Mouse (Mus musculus) hindbrain, embryonic 10.5 days (tissue): ENCODE measurements at regions not wholly inside any gene's neighbourhood (a gene's known extent, or its start where the extent isn't known, plus 50 kb on each side); places are given as distances from the start of the nearest gene placed in this dataset.

ENCODE experiments used
- DNase-seq: peaks from one replicate; pipeline ENCODE4 v3.0.0-alpha.2; 2017; ENCODE audit warnings: low spot score
- H3K27ac ChIP-seq: fragments of 300-500 bp; sonication (generic); 2 replicates; pipeline ENCODE4 v1.5.1; 2016; ENCODE audit warnings: mild to moderate bottlenecking, moderate library complexity
- H3K27me3 ChIP-seq: fragments of 300-500 bp; sonication (generic); 2 replicates; pipeline ENCODE4 v1.6.1; 2016; ENCODE audit warnings: mild to moderate bottlenecking; ENCODE audit not compliant: poor library complexity, insufficient read depth, severe bottlenecking
- H3K36me3 ChIP-seq: fragments of 300-500 bp; sonication (generic); 2 replicates; pipeline ENCODE4 v1.6.1; 2016; ENCODE audit warnings: mild to moderate bottlenecking, moderate library complexity
- H3K4me1 ChIP-seq: fragments of 300-500 bp; sonication (generic); replicated peaks from 2 replicates; pipeline ENCODE4 v1.6.1; 2016; ENCODE audit warnings: mild to moderate bottlenecking
- H3K4me3 ChIP-seq: fragments of 300-500 bp; sonication (generic); 2 replicates; pipeline ENCODE4 v1.5.1; 2016; ENCODE audit warnings: mild to moderate bottlenecking, moderate library complexity
- H3K9me3 ChIP-seq: fragments of 300-500 bp; sonication (generic); 2 replicates; pipeline ENCODE4 v1.6.1; 2016; ENCODE audit warnings: mild to moderate bottlenecking, moderate library complexity
- WGBS: fragments of 180-500 bp; shearing (Covaris S2); methylation state at CpG from one replicate; pipeline ENCODE4 v1.1.7; 2016; 5-methylcytosine and 5-hydroxymethylcytosine counted together

DNA sequence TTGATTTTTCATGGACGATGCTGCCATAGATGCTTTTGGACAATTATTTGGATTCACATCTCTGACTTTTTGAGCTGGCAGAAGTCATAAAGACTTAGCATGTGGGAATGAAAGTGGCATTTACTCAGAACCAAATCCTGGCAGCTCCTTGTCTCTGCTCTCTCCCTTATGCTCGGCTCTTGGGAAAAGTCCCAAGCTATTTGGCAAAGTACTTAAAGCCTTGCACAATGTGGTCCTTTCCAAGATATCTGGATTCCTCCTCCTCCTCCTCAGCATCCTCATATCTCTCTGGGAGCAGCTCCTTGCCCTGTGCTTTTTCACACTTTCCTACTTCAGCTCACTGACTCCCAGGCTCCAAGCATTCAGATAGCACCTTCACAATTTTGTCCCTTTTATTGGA lies 1995.7 kb upstream of the Lrrc6 start:
- Histone ChIP-seq H3K36me3 (no peaks in the 10 kb centered on the region), H3K27ac (no peak overlapping the region), H3K4me1 (no peaks in the 10 kb centered on the region), H3K27me3 (no peaks in the 10 kb centered on the region), H3K9me3 (no peaks in the 10 kb centered on the region), H3K4me3 (no peak overlapping the region)
- WGBS: 91% methylated on average over 2 of the region's 2 CpGs
- DNase-seq: no peak

DNA sequence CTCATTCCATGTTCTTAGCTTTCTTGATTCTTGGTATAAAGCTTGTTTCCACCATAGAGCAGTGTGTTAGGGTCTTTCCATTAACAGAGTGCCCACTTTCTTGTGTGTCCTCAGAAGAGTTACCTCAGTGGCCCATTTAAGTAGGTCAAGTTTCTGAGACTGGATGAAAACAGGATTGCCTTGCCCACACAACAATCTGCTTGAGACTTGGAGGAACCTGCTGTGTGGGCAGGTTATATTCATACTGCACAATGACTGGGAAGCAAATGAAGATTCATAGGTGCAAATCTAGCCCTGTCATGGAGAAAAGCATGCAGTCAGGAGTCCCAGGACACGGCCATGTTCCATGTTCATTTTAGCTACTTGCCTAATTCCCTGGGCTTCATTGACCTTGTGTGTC lies 1984.1 kb upstream of the Lrrc6 start:
- Histone ChIP-seq H3K4me3 (no peak overlapping the region), H3K4me1 (no peaks in the 10 kb centered on the region), H3K27me3 (no peaks in the 10 kb centered on the region), H3K27ac (no peak overlapping the region), H3K36me3 (no peaks in the 10 kb centered on the region), H3K9me3 (no peaks in the 10 kb centered on the region)
- no peak for DNase-seq
- WGBS: 96% methylated on average over 1 of the region's 1 CpGs

DNA sequence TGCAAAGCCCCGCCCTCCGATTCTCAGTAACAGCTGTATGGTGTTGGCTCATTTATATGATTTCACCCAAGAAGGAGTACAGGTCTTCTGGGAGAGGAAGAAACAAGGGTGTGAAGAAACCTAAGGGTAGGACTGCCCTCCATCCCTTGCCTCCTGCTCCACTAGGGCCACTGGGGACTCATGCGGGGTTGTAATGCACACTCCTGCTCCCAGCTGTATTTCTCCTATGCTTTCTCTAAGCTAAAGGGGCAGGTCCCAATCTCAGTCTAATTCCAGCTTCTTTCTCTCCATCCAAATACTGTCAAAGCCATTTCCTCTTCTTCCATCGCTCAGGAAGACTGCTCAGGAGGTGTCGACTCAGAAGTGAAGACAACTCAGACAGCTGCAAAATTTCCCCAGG lies 1977.0 kb upstream of the Lrrc6 start:
- Histone ChIP-seq H3K9me3 (no peaks in the 10 kb centered on the region), H3K27me3 (no peaks in the 10 kb centered on the region), H3K27ac (no peak overlapping the region), H3K4me3 (no peak overlapping the region), H3K36me3 (no peaks in the 10 kb centered on the region), H3K4me1 (no peaks in the 10 kb centered on the region)
- no peak for DNase-seq
- 86% methylated on average over 5 of the region's 5 CpGs for WGBS

DNA sequence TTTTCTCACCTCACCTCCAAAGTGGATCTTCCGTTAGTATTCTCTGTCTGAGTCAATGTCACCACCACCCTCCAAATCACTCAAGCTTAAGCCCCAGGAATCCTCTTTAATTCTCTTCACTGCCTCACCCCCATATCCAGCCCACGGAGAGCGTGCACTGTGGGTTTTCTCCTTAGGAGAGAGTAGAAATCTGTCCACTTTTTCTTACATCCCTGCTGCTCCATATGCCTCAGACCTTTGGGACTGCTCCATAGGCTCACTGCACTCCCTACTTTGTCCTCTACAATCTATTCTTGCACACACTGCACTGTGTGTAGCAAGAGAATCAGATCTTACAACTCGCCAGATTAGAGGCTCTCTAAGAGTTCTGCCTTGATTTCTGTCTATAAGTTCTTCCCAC lies 1971.2 kb upstream of the Lrrc6 start:
- Histone ChIP-seq H3K4me1 (no peaks in the 10 kb centered on the region), H3K27me3 (no peaks in the 10 kb centered on the region), H3K4me3 (no peak overlapping the region), H3K36me3 (no peaks in the 10 kb centered on the region), H3K9me3 (no peaks in the 10 kb centered on the region), H3K27ac (no peak overlapping the region)
- 91% methylated on average over 4 of the region's 4 CpGs for WGBS
- no peak for DNase-seq

DNA sequence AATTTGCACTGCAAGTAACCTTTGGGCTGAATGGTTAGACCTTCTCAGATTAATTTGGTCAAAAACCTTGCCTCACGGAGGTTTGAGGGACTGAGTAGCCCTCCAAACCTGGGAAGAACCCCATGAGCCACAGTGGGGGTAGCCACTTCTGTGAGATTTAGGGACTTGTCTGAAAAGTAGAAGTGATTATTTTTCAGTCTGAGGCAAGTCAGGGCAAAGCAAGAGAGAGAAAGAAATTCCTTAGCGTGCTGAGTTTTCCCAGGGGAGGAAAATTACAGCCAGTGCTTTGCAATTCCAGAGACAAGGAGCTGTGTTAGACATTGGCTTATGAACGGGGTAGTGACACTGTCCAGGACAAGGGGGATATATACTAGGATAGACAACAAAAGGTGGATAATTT lies 1962.1 kb upstream of the Lrrc6 start:
- no peak for DNase-seq
- no peaks in the 10 kb centered on the region for H3K9me3 ChIP-seq
- WGBS: 66% methylated on average over 3 of the region's 3 CpGs
- H3K27ac ChIP-seq: no peak overlapping the region
- no peaks in the 10 kb centered on the region for H3K4me1 ChIP-seq
- H3K36me3 ChIP-seq: no peaks in the 10 kb centered on the region
- H3K27me3 ChIP-seq: no peaks in the 10 kb centered on the region
- H3K4me3 ChIP-seq: no peak overlapping the region

DNA sequence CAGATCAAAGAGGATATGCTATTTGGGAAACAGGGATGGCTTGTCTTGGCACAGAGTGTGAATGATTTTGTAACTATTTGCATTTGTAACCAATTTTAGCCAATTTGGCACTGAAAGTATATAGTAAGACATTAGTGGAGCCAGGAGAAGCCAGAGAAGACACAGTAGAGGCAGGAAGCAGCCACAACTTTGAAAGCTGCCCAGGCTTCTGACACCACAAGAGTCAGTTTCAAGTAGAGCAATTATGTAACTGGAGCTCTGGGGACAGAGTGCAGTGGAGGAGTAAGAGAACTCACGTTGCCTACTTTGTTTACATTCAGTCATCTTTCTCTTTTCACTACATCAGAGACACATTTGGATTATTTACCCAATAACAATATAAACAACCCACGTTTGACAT lies 1956.5 kb upstream of the Lrrc6 start:
- H3K36me3 ChIP-seq: no peaks in the 10 kb centered on the region
- H3K9me3 ChIP-seq: no peaks in the 10 kb centered on the region
- no peak for DNase-seq
- WGBS: 70% methylated on average over 2 of the region's 2 CpGs
- H3K4me1 ChIP-seq: no peaks in the 10 kb centered on the region
- no peak overlapping the region for H3K27ac ChIP-seq
- H3K4me3 ChIP-seq: no peak overlapping the region
- H3K27me3 ChIP-seq: no peaks in the 10 kb centered on the region

DNA sequence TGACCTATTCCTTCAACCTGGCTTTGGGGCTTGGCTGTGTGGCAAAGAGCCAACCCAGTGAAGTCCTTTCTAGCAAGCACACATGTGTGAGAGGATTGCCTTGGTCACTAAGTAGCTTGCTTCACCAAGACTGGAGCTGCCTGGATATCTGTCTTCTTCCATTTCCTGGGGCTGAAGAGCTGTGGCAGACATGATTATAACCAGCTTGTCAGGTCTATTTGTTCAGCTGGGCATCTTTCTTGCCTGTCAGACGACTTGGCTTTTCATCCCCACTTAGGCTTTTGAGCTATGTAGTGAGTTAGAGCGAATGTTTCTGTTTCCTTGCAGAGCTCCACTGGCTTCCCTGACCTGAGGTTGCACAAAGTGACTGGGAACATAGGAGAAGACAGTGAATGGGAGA lies 1951.3 kb upstream of the Lrrc6 start:
- Histone ChIP-seq H3K27ac (no peak overlapping the region), H3K9me3 (no peaks in the 10 kb centered on the region), H3K4me1 (no peaks in the 10 kb centered on the region), H3K36me3 (no peaks in the 10 kb centered on the region), H3K4me3 (no peak overlapping the region), H3K27me3 (no peaks in the 10 kb centered on the region)
- 55% methylated on average over 2 of the region's 2 CpGs for WGBS
- no peak for DNase-seq

DNA sequence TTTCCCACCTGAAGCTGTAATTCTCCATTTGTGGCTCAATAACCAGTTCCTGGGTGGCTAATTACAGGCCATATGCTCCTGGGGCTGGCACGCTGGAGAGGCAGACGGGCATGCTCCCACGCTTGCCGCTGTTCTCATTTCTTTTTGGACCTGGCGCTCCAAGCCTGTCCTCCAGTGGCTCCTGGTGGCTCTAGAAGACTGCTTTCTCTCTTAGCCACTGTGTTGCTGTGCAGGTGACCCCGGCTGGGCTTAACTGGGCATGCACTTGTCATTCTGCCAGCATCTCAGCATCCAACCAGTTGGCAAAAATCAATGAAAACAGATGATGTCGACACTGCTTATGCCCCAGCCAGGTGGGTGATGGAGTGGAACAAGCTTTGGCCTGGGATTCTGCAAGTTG lies 1944.6 kb upstream of the Lrrc6 start:
- WGBS: 82% methylated on average over 7 of the region's 7 CpGs
- Histone ChIP-seq H3K27ac (no peak overlapping the region), H3K4me1 (peaks cover 6% of the 10 kb centered on the region; the same call in 1 of the 2 replicates), H3K27me3 (no peaks in the 10 kb centered on the region), H3K9me3 (no peaks in the 10 kb centered on the region), H3K36me3 (no peaks in the 10 kb centered on the region), H3K4me3 (no peak overlapping the region)
- DNase-seq: no peak

DNA sequence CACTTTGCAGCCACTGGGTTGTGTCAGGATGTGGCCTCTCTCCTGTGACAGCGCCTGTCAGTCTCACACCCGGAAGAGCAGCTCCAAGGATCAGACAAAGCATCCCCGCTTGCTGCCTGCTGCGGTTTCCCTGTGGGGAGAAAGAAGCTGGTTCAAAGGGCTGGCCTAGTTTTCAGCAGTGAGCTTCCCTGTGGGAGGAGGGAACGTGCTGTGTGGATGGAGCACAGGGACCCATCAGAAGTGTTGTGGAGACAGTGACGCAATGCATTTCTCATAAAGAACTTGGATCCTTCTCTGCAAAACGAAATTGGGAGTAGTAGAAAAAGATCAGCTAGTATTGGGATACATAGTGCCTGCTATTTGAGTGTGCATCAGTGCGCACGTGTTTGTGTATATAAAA lies 1939.9 kb upstream of the Lrrc6 start:
- H3K27ac ChIP-seq: no peak overlapping the region
- 48% methylated on average over 9 of the region's 9 CpGs for WGBS

DNA sequence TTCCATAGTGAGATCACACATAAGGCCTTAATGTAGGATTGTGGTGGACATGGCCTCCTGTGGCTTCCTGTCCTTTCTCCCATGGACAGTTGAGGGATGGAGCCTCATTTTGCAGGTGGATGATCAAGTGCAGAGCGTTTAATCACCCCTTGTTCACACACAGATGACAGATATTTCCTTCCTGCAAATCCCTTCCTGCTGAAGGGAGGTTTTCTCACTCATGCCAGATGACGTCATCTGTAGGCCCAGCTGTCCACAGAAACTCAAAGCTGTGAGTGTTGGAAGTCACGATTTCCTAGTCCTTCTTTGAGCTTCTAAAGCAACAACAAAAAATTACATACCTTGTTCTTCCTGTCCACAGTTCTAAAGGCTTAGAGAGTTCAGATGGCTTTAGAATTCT lies 1935.3 kb upstream of the Lrrc6 start:
- no peak for DNase-seq
- no peaks in the 10 kb centered on the region for H3K9me3 ChIP-seq
- H3K36me3 ChIP-seq: no peaks in the 10 kb centered on the region
- no peaks in the 10 kb centered on the region for H3K27me3 ChIP-seq
- WGBS: 71% methylated on average over 3 of the region's 3 CpGs
- H3K4me1 ChIP-seq: no peaks in the 10 kb centered on the region
- no peak overlapping the region for H3K27ac ChIP-seq
- no peak overlapping the region for H3K4me3 ChIP-seq

More for the DNA sequence above, 1939.9 kb upstream of the Lrrc6 start:
- DNase-seq: no peak
- Histone ChIP-seq H3K36me3 (no peaks in the 10 kb centered on the region), H3K27me3 (no peaks in the 10 kb centered on the region), H3K4me3 (no peak overlapping the region), H3K4me1 (peaks cover 6% of the 10 kb centered on the region; the same call in 1 of the 2 replicates), H3K9me3 (no peaks in the 10 kb centered on the region)

DNA sequence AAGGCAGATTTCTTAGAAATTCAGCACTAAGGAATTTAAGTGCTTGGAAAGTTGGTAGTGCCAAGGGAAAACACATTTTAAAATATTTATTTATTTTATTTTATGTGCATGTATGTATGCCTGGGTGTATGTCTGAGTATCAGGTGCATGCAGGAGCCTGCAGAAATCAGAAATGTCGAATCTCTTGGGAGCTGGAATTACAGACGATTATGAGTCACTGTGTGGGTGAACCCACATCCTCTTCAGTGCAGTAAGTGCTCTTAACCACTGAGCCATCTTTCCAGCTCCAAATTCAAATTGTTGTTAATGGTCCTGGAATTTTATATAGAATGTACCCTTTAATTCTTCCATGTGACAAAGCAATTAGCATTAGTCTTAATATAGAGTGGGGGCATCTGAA lies 1930.5 kb upstream of the Lrrc6 start:
- 88% methylated on average over 2 of the region's 2 CpGs for WGBS
- Histone ChIP-seq H3K36me3 (no peaks in the 10 kb centered on the region), H3K27me3 (no peaks in the 10 kb centered on the region), H3K4me1 (no peaks in the 10 kb centered on the region; the same call in 1 of the 2 replicates), H3K4me3 (no peak overlapping the region), H3K9me3 (no peaks in the 10 kb centered on the region), H3K27ac (no peak overlapping the region)
- DNase-seq: no peak

DNA sequence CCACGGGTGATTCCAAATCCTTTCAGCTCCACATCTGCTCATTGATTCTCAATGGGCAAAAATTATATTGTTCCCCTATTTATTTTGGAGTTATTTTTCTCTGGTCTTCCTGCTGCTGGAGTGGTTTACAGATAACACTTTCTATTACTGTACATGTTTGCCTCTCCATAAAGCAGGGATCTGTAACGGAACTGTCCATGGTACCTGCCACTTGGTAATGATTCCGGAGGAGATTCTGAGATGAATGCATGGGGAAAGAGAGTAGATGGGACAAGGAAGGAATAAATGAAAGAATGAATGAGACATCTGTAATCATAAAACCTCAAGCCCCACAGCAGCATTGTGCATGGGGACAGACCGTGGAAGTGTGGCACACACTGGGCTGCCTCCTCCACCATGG lies 1929.8 kb upstream of the Lrrc6 start:
- 68% methylated on average over 4 of the region's 4 CpGs for WGBS
- Histone ChIP-seq H3K27me3 (no peaks in the 10 kb centered on the region), H3K36me3 (no peaks in the 10 kb centered on the region), H3K4me1 (no peaks in the 10 kb centered on the region; the same call in 1 of the 2 replicates), H3K27ac (no peak overlapping the region), H3K4me3 (no peak overlapping the region), H3K9me3 (no peaks in the 10 kb centered on the region)
- DNase-seq: no peak

DNA sequence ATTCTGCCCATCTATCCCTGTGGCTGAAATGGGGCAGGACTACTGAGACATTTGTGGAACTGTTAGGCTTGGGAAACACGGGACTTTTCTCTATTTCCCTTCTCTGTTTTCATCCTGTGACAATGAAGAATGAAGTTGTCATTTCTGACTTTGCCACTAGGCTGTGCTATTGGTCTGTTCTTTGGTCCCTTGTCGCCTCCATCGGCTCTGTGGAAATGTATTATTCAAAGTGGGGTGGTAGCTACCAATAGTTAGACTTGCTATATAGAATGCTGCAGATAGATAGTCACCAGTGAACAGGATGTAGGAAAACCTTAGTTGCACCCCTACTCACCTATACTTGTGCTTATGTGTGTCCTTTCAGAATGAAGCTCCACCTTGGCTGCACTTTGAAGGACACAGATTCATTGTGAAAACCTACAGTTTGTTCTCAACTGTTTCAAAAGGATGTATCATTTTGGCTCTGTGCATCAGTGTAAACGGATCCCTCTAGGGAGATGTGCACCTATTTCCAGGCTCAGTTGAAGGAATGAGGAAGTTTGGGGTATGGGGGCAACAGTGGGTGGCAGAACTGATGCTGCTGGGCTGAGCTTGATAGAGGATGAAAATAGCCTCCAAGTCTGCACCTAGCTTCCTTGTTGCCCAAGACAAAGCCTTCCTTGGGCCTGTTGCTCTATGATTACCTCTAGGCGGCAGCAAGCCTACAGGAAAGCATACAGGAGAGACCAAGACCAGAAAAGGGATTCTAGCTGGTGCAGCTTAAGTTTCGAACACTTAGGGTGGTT lies 1927.9 kb upstream of the Lrrc6 start:
- Histone ChIP-seq H3K9me3 (no peaks in the 10 kb centered on the region), H3K4me1 (no peaks in the 10 kb centered on the region; the same call in 1 of the 2 replicates), H3K4me3 (no peak overlapping the region), H3K36me3 (no peaks in the 10 kb centered on the region), H3K27ac (no peak overlapping the region), H3K27me3 (no peaks in the 10 kb centered on the region)
- DNase-seq: peak; percentile 28
- WGBS: 22% methylated on average over 6 of the region's 6 CpGs

DNA sequence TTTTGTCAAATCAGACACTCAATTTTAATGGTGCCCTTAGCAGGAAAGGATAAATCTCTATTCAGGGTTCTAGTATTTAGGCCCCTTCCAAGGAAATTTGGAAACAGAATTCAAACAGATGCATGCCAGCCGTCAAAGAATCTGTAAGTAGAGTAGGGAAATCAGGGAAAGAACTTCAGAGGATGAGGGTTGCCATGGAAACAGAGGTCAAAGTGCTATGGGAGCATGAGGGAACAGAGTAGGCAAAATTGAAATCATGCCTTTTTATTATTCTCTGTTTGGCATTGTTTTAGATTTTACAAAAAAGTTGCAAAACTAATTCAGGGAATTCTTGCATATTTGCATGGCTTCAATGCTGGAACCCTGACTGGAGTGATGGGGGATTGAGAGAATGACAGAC lies 1916.4 kb upstream of the Lrrc6 start:
- no peak for DNase-seq
- 16% methylated on average over 1 of the region's 1 CpGs for WGBS
- Histone ChIP-seq H3K27me3 (no peaks in the 10 kb centered on the region), H3K9me3 (no peaks in the 10 kb centered on the region), H3K27ac (no peak overlapping the region), H3K4me3 (no peak overlapping the region), H3K36me3 (no peaks in the 10 kb centered on the region), H3K4me1 (peaks cover 11% of the 10 kb centered on the region; the same call in 1 of the 2 replicates)
